Mouse (Mus musculus): ENCODE results near the gene Brinp2.

GRCm38 (mm10) chr1:158241848-158242556 is 114.1 kb downstream of the Brinp2 start:
- no peak for TF ChIP-seq CTCF (IDR thresholded peaks at IDR 0.05)
- TF ChIP-seq EP300 (IDR thresholded peaks at IDR 0.05), result no peak
